In the genomic region with DNA sequence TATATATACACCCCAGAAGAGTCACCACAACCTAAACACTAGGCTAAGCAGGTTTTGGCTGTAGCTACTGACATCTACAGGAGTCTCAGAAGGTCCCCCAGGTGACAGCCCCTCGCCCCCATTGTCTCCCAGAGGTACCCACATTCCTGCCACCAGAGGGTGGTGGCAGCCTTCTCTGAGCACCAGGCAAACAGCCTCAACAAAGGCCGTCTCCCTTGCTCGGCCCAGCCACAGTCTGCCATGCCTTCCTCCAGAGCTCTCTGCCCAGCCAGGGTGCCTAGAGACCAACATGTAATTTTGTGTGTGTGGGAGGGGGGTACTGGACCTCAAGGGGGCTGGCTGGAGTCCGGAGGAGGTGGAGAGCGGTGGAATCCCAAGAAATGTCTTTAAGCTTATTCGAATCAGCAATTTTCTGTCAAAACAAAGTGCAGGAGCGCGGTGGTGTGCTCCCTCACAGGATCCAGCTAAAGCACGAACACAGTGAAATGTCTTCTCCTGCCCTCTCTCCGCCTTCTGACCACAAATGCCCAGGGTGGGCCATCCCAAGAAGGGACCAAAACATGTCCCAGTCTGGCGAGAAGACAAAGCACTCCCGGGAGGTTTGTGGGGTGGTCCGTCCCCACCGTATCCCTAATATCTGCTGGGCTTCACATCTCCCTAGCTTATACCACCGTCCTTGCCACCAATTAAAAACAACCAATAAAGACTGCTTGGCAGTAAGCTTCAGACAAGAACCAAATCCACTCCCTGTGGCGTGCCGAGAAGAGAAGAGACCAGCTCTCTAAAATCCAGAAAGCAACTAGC, we compare ENCODE assay signal across 7 mouse cellular contexts.
DNase-seq lines count a peak whose midpoint lies in the region; ATAC-seq and TF ChIP-seq lines count a peak whose summit lies in the region.

No protein-coding gene starts in this region.

- H3K4me2 ChIP-seq in lung, embryonic 14.5 days: peak overlapping the region; percentile 49

- peak; percentile 48 for ATAC-seq in lung, embryonic 14.5 days (ENCODE audit: insufficient read depth)

- peak; percentile 77 for DNase-seq in MN1 (ENCODE audit: low spot score)
- peak; percentile 67 for DNase-seq in adrenal gland, postnatal 25 days
- peak; percentile 49 for DNase-seq in gastrocnemius, postnatal 25 days
- peak; percentile 79 for DNase-seq in kidney, adult 18-20 months
- peak; percentile 87 for DNase-seq in lung, embryonic 14.5 days
- peak; percentile 84 for DNase-seq in retina, embryonic 14.5 days (ENCODE audit: low spot score)
- DNase-seq in cerebellum, adult 11-12 months: no peak

- 31% methylated on average over 17 of the region's 17 CpGs for WGBS in lung, embryonic 14.5 days

- peaks cover 53% of the 10 kb centered on the region for H3K4me1 ChIP-seq in lung, embryonic 14.5 days (ENCODE audit: insufficient read depth)

- no peaks in the 10 kb centered on the region for H3K27me3 ChIP-seq in lung, embryonic 14.5 days (ENCODE audit: insufficient read depth, low read length)

- 0 out of 2 replicates have a peak, but pooled peaks cover 7% of the 10 kb centered on the region for H3K36me3 ChIP-seq in lung, embryonic 14.5 days (ENCODE audit: insufficient read depth)

- peak; percentile 96 for TF ChIP-seq CTCF in lung, embryonic 14.5 days (IDR thresholded peaks at IDR 0.05; ENCODE audit: low read depth)

- peak overlapping the region; percentile 97 for H3K27ac ChIP-seq in lung, embryonic 14.5 days (ENCODE audit: low read depth)

- H3K9ac ChIP-seq in lung, embryonic 14.5 days: peak overlapping the region; percentile 15

- H3K9me3 ChIP-seq in lung, embryonic 14.5 days (ENCODE audit: low read depth, low read length): no peaks in the 10 kb centered on the region

- no peak overlapping the region; the same call in 1 of the 2 replicates for H3K4me3 ChIP-seq in lung, embryonic 14.5 days (ENCODE audit: low read depth, low read length)
